Mouse (Mus musculus) lung, postnatal 0 days (tissue): ENCODE data around the gene Six3. TPM values are rescaled to one million over a fixed set of nuclear protein-coding genes. Genes with fewer than 3 reads are reported as not detected.

Experiments
- ATAC-seq: fragments of 200-750 bp; cut with Nextera tagmentation; 2 replicates; pipeline ENCODE4 v1.8.0; 2017; ENCODE audit warnings: moderate library complexity
- DNase-seq: peaks from one replicate; pipeline ENCODE4 v3.0.0-alpha.2; 2016; ENCODE audit warnings: low spot score
- H3K27ac ChIP-seq: fragments of 300-500 bp; sonication (generic); 2 replicates; pipeline ENCODE4 v1.5.1; 2014; ENCODE audit warnings: antibody characterized with exemption, mild to moderate bottlenecking, low read length, mixed read lengths
- H3K27me3 ChIP-seq: fragments of 300-500 bp; sonication (generic); replicated peaks from 2 replicates; pipeline ENCODE4 v1.6.1; 2014; ENCODE audit warnings: low read length, mixed read lengths; ENCODE audit not compliant: insufficient read depth
- H3K36me3 ChIP-seq: fragments of 300-500 bp; sonication (generic); 2 replicates; pipeline ENCODE4 v1.6.1; 2014; ENCODE audit warnings: low read length, mixed read lengths; ENCODE audit not compliant: insufficient read depth
- H3K4me1 ChIP-seq: fragments of 300-500 bp; sonication (generic); 2 replicates; pipeline ENCODE4 v1.6.1; 2014; ENCODE audit warnings: antibody characterized with exemption, low read depth, low read length, mixed read lengths; ENCODE audit not compliant: insufficient read depth
- H3K4me2 ChIP-seq: fragments of 300-500 bp; sonication (generic); replicated peaks from 2 replicates; pipeline ENCODE4 v1.6.1; 2014; ENCODE audit warnings: low read depth, mild to moderate bottlenecking, low read length, moderate library complexity, mixed read lengths
- H3K4me3 ChIP-seq: fragments of 300-500 bp; sonication (generic); 2 replicates; pipeline ENCODE4 v1.5.1; 2014; ENCODE audit warnings: low read depth, low read length
- H3K9ac ChIP-seq: fragments of 300-500 bp; sonication (generic); replicated peaks from 2 replicates; pipeline ENCODE4 v1.6.1; 2014; ENCODE audit warnings: low read depth, mild to moderate bottlenecking
- H3K9me3 ChIP-seq: fragments of 300-500 bp; sonication (generic); 2 replicates; pipeline ENCODE4 v1.6.1; 2016; ENCODE audit warnings: low read length, mixed read lengths
- CTCF ChIP-seq: IDR thresholded peaks from 2 replicates; pipeline ENCODE4 v1.5.1; 2016; ENCODE audit warnings: antibody characterized with exemption, mild to moderate bottlenecking
- EP300 ChIP-seq: IDR thresholded peaks from 2 replicates; pipeline ENCODE4 v1.6.1; 2016; ENCODE audit warnings: antibody characterized with exemption, mild to moderate bottlenecking, control low read depth
- WGBS: fragments of 180-500 bp; shearing (Covaris S2); extraction: QIAGEN DNeasy Blood & Tissue Kit; methylation state at CpG from one replicate; pipeline ENCODE4 v1.1.7; 2014; 5-methylcytosine and 5-hydroxymethylcytosine counted together
- polyA plus RNA-seq: library from polyadenylated mRNA; unstranded; fragments of >200 nt; fragmentation: Nextera tagmentation; extraction: Ambion mirVana; gene quantifications from 2 replicates; pipeline ENCODE4 v1.2.1, GENCODE M21; 2015

The Six3 gene
- polyA plus RNA-seq, 1 experiment from 2014 or later = not detected

- WGBS = 2% methylated on average over 40 of the region's 41 CpGs
- Histone ChIP-seq H3K9ac (no peak overlapping the region), H3K27me3 (peaks cover 100% of the 10 kb centered on the region), H3K4me2 (no peak overlapping the region), H3K27ac (no peak overlapping the region), H3K9me3 (no peaks in the 10 kb centered on the region), H3K4me3 (no peak overlapping the region), H3K4me1 (no peaks in the 10 kb centered on the region), H3K36me3 (no peaks in the 10 kb centered on the region)
- DNase-seq (no peak), ATAC-seq (no peak)
- no peak for TF ChIP-seq CTCF
- TF ChIP-seq EP300 = no peak
Observed at GRCm38 (mm10) chr17:85616526-85617500, 3.4 kb downstream of the Six3 start.

GRCm38 (mm10) chr17:85617566-85618358 is 4.4 kb downstream of the Six3 start:
- Histone ChIP-seq H3K9me3 (no peaks in the 10 kb centered on the region), H3K36me3 (no peaks in the 10 kb centered on the region), H3K27me3 (peaks cover 100% of the 10 kb centered on the region), H3K4me1 (no peaks in the 10 kb centered on the region), H3K27ac (no peak overlapping the region), H3K4me3 (peak overlapping the region; percentile 19; the same call in 1 of the 2 replicates), H3K9ac (no peak overlapping the region), H3K4me2 (peak overlapping the region; percentile 38)
- WGBS = 4% methylated on average over 36 of the region's 36 CpGs
- no peak for DNase-seq
- TF ChIP-seq CTCF (no peak), EP300 (no peak)
- ATAC-seq = no peak

- Histone ChIP-seq H3K27ac (no peak overlapping the region), H3K9me3 (no peaks in the 10 kb centered on the region), H3K4me2 (peak overlapping the region; percentile 38), H3K4me3 (0 out of 2 replicates have a peak overlapping the region, but pooled peaks have one; percentile 19), H3K27me3 (peaks cover 100% of the 10 kb centered on the region), H3K4me1 (no peaks in the 10 kb centered on the region), H3K9ac (no peak overlapping the region), H3K36me3 (no peaks in the 10 kb centered on the region)
- 2% methylated on average over 28 of the region's 34 CpGs for WGBS
- TF ChIP-seq EP300 (no peak), CTCF (no peak)
- DNase-seq (no peak), ATAC-seq (no peak)
Observed at GRCm38 (mm10) chr17:85618359-85619112, 5.1 kb downstream of the Six3 start.

- no peak overlapping the region for H3K4me3 ChIP-seq
- WGBS = 8% methylated on average over 20 of the region's 20 CpGs
- H3K4me2 ChIP-seq = no peak overlapping the region
Observed at GRCm38 (mm10) chr17:85619113-85620085, 6.0 kb downstream of the Six3 start.

GRCm38 (mm10) chr17:85620086-85620481 is 6.7 kb downstream of the Six3 start:
- no peak overlapping the region for H3K9ac ChIP-seq
- ATAC-seq = no peak
- DNase-seq = no peak
- no peak overlapping the region for H3K4me2 ChIP-seq
- H3K27me3 ChIP-seq = peaks cover 94% of the 10 kb centered on the region
- no peak for TF ChIP-seq CTCF
- TF ChIP-seq EP300 = no peak
- H3K27ac ChIP-seq = no peak overlapping the region
- no peak overlapping the region for H3K4me3 ChIP-seq
- H3K36me3 ChIP-seq = no peaks in the 10 kb centered on the region
- under 1% methylated on average over 6 of the region's 6 CpGs for WGBS
- no peaks in the 10 kb centered on the region for H3K9me3 ChIP-seq
- no peaks in the 10 kb centered on the region for H3K4me1 ChIP-seq

More at GRCm38 (mm10) chr17:85619113-85620085, 6.0 kb downstream of the Six3 start:
- no peak for ATAC-seq
- no peak overlapping the region for H3K27ac ChIP-seq
- no peak overlapping the region for H3K9ac ChIP-seq
- H3K4me1 ChIP-seq = no peaks in the 10 kb centered on the region
- no peak for DNase-seq
- H3K9me3 ChIP-seq = no peaks in the 10 kb centered on the region
- H3K36me3 ChIP-seq = no peaks in the 10 kb centered on the region
- H3K27me3 ChIP-seq = peaks cover 97% of the 10 kb centered on the region
- no peak for TF ChIP-seq EP300
- TF ChIP-seq CTCF = no peak
